Mouse (Mus musculus) intestine, embryonic 16.5 days (tissue): ENCODE results near the gene Dhx37. TPM values are rescaled to one million over a fixed set of nuclear protein-coding genes. Genes with fewer than 3 reads are reported as not detected.
A peak's percentile ranks its signal among the peaks of the same experiment; 100 is the strongest.

ENCODE experiments used
- ATAC-seq: fragments of 200-750 bp; cut with Nextera tagmentation; 2 replicates; pipeline ENCODE4 v1.8.0; 2017; ENCODE audit warnings: moderate TSS enrichment, moderate library complexity
- H3K27ac ChIP-seq: fragments of 300-500 bp; sonication (generic); 2 replicates; pipeline ENCODE4 v1.5.1; 2014; ENCODE audit warnings: mild to moderate bottlenecking, low read length
- H3K27me3 ChIP-seq: fragments of 300-500 bp; sonication (generic); replicated peaks from 2 replicates; pipeline ENCODE4 v1.6.1; 2014; ENCODE audit warnings: low read length, control low read depth, mixed read lengths; ENCODE audit not compliant: control insufficient read depth, insufficient read depth
- H3K36me3 ChIP-seq: fragments of 300-500 bp; sonication (generic); 2 replicates; pipeline ENCODE4 v1.6.1; 2014; ENCODE audit warnings: low read length, control low read depth; ENCODE audit not compliant: control insufficient read depth, insufficient read depth
- H3K4me1 ChIP-seq: fragments of 300-500 bp; sonication (generic); 2 replicates; pipeline ENCODE4 v1.6.1; 2014; ENCODE audit warnings: low read length, control low read depth, mixed read lengths; ENCODE audit not compliant: control insufficient read depth, insufficient read depth
- H3K4me2 ChIP-seq: fragments of 300-500 bp; sonication (generic); 2 replicates; pipeline ENCODE4 v1.6.1; 2014; ENCODE audit warnings: low read depth, low read length, control low read depth
- H3K4me3 ChIP-seq: fragments of 300-500 bp; sonication (generic); 2 replicates; pipeline ENCODE4 v1.5.1; 2014; ENCODE audit warnings: mild to moderate bottlenecking, low read length
- H3K9ac ChIP-seq: fragments of 300-500 bp; sonication (generic); 2 replicates; pipeline ENCODE4 v1.6.1; 2014; ENCODE audit warnings: low read depth, low read length
- H3K9me3 ChIP-seq: fragments of 300-500 bp; sonication (generic); 2 replicates; pipeline ENCODE4 v1.6.1; 2016; ENCODE audit warnings: low read length, control low read depth; ENCODE audit not compliant: control insufficient read depth
- WGBS: fragments of 180-500 bp; shearing (Covaris S2); extraction: QIAGEN DNeasy Blood & Tissue Kit; methylation state at CpG from one replicate; pipeline ENCODE4 v1.1.7; 2014; 5-methylcytosine and 5-hydroxymethylcytosine counted together
- polyA plus RNA-seq: library from polyadenylated mRNA; unstranded; fragments of >200 nt; fragmentation: Nextera tagmentation; extraction: Ambion mirVana; gene quantifications from 2 replicates; pipeline ENCODE4 v1.2.1, GENCODE M21; 2015

Gene Dhx37
- polyA plus RNA-seq, 1 experiment from 2014 or later, result 10.2 TPM

DNA sequence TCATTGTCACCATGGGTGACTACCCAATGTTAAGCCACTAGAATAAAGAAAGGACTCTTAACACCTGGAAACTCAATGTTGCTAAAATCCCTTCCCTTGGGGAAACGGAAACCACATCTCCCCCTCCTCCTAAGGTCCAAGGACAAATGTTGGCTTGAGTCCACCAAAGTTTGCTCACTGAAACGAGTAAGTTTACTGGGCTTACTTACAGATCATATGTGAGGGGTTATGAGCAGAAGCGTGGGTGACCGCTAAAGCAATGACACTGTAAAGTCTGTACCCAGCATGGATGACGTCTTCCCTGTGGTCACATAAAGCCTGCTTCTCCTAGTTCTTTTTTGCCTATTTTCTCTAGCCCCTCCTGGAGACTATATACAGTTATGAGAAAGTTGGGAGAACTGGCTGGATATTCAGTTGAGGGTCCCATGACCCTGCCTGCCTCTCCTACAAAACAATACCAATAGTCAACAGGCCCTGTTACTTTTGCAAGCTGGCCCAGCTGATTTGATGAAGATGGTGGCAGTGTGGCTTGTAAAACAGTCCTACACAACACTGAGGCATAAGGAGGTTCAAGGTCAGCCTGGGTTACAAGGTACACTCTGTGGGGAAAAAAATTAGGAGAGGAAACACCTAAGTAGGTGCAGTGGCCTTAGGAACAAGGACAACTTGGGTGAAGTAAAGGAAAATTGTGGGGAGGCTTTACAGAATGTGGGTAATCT lies 51.8 kb downstream of the Dhx37 start:
- peak; percentile 11; the same call in 1 of the 2 replicates for ATAC-seq
- no peak overlapping the region for H3K4me3 ChIP-seq
- 67% methylated on average over 5 of the region's 5 CpGs for WGBS
- no peak overlapping the region for H3K4me2 ChIP-seq
- peaks cover 8% of the 10 kb centered on the region for H3K36me3 ChIP-seq
- H3K4me1 ChIP-seq, result peaks cover 8% of the 10 kb centered on the region; the same call in 1 of the 2 replicates
- no peak overlapping the region for H3K27ac ChIP-seq
- H3K9me3 ChIP-seq, result no peaks in the 10 kb centered on the region
- no peak overlapping the region for H3K9ac ChIP-seq
- H3K27me3 ChIP-seq, result no peaks in the 10 kb centered on the region

DNA sequence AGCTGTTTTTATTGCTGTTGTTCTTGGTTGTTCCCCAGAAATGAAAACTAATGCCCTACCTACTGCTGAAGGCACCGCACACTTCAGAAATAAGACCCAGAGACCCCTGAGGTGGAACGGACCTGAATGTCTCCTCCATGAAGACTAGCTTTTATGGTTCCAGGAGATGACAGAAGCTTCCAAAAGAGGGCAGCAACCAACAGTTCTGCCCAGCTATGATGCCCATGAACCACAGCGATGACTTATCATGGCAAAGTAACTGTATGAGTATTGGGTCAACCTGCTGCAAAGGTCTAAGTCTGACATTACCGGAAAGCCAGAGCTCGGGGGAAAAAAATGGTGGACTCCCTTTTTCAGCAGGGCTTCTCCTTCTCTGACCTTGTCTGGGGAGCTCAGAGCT lies 55.0 kb downstream of the Dhx37 start:
- no peaks in the 10 kb centered on the region for H3K36me3 ChIP-seq
- no peak overlapping the region for H3K4me3 ChIP-seq
- ATAC-seq, result no peak
- no peak overlapping the region for H3K27ac ChIP-seq
- WGBS, result 84% methylated on average over 5 of the region's 5 CpGs
- no peak overlapping the region for H3K9ac ChIP-seq
- no peaks in the 10 kb centered on the region for H3K27me3 ChIP-seq
- no peaks in the 10 kb centered on the region for H3K4me1 ChIP-seq
- H3K9me3 ChIP-seq, result no peaks in the 10 kb centered on the region
- no peak overlapping the region for H3K4me2 ChIP-seq

DNA sequence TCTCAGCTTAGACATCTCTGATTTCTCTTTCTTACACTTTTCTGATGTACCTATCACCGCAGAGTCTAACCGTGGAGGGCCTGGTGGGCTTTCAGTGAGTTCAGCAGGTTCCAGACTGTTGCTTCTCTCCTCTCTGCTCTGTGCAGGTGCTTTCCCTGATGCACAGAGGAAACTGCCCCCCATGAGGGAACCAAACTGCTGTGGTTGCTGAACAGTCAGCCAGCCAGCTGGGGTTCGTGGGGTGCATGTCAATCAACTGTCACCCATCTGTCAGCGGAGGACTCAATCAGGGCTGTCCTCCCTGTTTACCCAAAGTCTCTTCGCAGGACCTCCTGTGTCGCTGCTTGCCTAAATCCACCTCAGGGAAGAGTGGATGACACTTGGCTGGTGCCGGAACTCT lies 56.7 kb downstream of the Dhx37 start:
- Histone ChIP-seq H3K9ac (no peak overlapping the region), H3K4me1 (no peaks in the 10 kb centered on the region), H3K4me2 (no peak overlapping the region), H3K27ac (no peak overlapping the region), H3K36me3 (no peaks in the 10 kb centered on the region), H3K9me3 (no peaks in the 10 kb centered on the region), H3K4me3 (no peak overlapping the region), H3K27me3 (no peaks in the 10 kb centered on the region)
- 68% methylated on average over 7 of the region's 7 CpGs for WGBS
- no peak for ATAC-seq

DNA sequence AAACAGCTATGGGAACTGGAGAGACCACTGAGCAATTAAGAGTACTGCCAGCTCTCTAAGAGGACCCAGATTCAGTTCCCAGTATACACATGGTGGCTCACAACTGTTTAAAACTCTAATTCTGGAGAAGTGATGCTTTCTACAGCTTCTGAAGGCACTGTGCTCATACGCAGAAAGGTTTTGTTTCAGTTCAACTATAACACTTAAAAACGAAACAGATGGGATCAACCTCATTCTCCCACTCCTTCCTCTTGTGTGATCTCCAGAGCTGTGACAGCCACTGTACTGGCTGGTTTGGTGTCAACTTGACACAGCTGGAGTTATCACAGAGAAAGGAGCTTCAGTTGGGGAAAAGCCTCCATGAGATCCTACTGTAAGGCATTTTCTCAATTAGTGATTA lies 58.0 kb downstream of the Dhx37 start:
- H3K9me3 ChIP-seq, result no peaks in the 10 kb centered on the region
- no peak overlapping the region for H3K4me2 ChIP-seq
- H3K36me3 ChIP-seq, result no peaks in the 10 kb centered on the region
- no peaks in the 10 kb centered on the region for H3K27me3 ChIP-seq
- H3K9ac ChIP-seq, result no peak overlapping the region
- H3K4me3 ChIP-seq, result no peak overlapping the region
- WGBS, result 86% methylated on average over 2 of the region's 2 CpGs
- no peak for ATAC-seq
- H3K4me1 ChIP-seq, result no peaks in the 10 kb centered on the region
- H3K27ac ChIP-seq, result no peak overlapping the region

DNA sequence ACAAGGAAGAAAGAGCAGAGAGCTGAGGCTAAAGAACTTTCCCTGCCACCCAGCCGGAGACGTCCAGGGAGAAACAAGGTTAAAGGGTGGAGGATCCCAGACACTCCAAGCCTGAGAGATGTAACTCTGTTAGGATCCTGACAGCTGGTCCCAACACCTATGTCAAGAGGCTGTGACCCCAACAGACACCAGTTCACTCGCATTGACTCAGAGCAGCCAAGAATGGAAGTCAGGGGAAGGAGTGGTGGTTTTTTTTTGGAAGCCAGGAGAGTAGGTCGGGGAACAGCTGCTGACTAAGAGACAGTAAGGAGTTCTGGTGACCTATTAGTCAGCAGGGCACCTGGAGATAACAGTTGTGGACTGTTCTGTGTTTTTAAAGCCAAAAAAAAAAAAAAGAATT lies 61.9 kb downstream of the Dhx37 start:
- ATAC-seq, result no peak
- Histone ChIP-seq H3K27ac (no peak overlapping the region), H3K4me1 (no peaks in the 10 kb centered on the region), H3K9ac (no peak overlapping the region), H3K36me3 (no peaks in the 10 kb centered on the region), H3K9me3 (no peaks in the 10 kb centered on the region), H3K4me2 (no peak overlapping the region), H3K4me3 (no peak overlapping the region), H3K27me3 (no peaks in the 10 kb centered on the region)
- 74% methylated on average over 4 of the region's 4 CpGs for WGBS

DNA sequence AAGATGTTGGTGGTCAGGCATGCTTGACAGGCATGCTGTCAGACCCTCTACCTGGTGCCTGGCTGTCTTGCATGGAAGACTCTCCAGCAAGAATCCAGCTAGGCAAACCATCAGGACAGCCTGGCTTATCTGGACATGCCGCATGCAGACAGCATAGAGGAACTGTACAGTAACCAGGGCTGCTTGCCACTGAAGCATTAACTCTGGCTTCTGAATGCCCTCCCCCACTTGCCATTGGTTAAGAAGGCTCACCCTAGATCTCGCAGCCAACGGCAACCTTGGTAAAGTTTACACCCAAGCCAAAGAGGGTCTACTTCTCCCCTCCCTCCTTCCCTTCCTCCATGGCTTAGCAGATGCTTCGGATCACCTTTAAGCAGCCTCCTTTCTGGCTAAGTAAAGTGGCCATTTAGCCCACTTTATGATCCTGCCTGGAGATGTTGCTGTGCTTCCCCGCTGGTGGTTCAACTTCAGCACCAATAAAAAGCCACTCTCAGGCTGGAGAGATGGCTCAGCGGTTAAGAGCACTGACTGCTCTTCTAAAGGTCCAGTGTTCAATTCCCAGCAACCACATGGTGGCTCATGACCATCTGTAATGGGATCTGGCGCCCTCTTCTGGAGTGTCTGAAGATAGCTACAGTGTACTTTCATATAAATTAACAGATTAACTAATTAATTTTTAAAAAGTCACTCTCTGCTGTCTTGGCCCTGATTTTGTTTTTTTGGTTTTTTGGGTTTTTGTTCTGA lies 62.8 kb downstream of the Dhx37 start:
- H3K36me3 ChIP-seq, result no peaks in the 10 kb centered on the region
- H3K27ac ChIP-seq, result no peak overlapping the region
- H3K4me2 ChIP-seq, result no peak overlapping the region
- H3K9me3 ChIP-seq, result no peaks in the 10 kb centered on the region
- H3K4me3 ChIP-seq, result no peak overlapping the region
- WGBS, result 67% methylated on average over 7 of the region's 7 CpGs
- no peaks in the 10 kb centered on the region for H3K27me3 ChIP-seq
- no peak for ATAC-seq
- H3K4me1 ChIP-seq, result no peaks in the 10 kb centered on the region
- H3K9ac ChIP-seq, result no peak overlapping the region

DNA sequence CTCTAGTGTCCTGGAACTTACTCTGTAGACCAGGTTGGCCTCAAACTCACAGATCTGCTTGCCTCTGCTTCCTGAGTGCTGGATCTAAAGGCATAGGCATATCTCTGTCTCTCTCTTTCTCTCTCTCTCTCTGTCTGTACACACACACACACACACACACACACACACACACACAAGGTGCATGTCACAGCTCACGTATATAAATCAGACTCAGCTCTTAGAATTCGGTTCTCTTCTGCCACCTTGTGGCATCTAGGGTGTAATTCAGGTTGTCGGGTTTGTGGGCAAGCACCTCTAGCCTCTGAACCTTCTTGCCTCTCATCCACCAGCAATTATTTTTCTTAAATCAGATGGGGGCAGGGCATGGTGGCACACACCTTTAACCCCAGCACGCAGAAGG lies 65.4 kb downstream of the Dhx37 start:
- H3K27me3 ChIP-seq, result no peaks in the 10 kb centered on the region
- H3K4me2 ChIP-seq, result no peak overlapping the region
- under 1% methylated on average over 4 of the region's 4 CpGs for WGBS
- peak; percentile 20; the same call in 1 of the 2 replicates for ATAC-seq
- no peak overlapping the region for H3K4me3 ChIP-seq
- H3K9me3 ChIP-seq, result no peaks in the 10 kb centered on the region
- no peaks in the 10 kb centered on the region for H3K36me3 ChIP-seq
- H3K4me1 ChIP-seq, result no peaks in the 10 kb centered on the region
- H3K27ac ChIP-seq, result no peak overlapping the region
- H3K9ac ChIP-seq, result no peak overlapping the region

DNA sequence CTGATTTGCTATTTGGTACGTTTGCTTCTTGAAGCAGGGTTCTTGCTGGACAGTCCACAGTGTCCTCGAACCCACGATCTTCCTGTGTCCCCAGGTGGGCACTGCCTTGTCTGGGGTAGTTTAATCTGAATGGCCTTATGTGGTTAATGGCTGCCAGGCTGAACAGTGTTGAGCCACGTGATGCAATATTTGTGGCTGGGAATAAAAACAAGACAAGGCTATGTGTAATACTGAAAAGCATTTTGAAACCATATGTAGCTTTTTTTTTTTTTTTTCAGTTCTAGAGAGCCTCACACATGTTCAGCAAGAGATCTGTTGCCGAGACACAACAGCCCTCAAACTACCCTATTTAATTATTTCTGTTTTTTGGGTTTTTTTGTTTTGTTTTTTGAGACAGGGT lies 65.8 kb downstream of the Dhx37 start:
- no peaks in the 10 kb centered on the region for H3K27me3 ChIP-seq
- WGBS, result 70% methylated on average over 5 of the region's 5 CpGs
- no peak for ATAC-seq
- H3K4me2 ChIP-seq, result no peak overlapping the region
- H3K9me3 ChIP-seq, result no peaks in the 10 kb centered on the region
- H3K9ac ChIP-seq, result no peak overlapping the region
- H3K4me3 ChIP-seq, result no peak overlapping the region
- no peaks in the 10 kb centered on the region for H3K4me1 ChIP-seq
- H3K27ac ChIP-seq, result no peak overlapping the region
- no peaks in the 10 kb centered on the region for H3K36me3 ChIP-seq

DNA sequence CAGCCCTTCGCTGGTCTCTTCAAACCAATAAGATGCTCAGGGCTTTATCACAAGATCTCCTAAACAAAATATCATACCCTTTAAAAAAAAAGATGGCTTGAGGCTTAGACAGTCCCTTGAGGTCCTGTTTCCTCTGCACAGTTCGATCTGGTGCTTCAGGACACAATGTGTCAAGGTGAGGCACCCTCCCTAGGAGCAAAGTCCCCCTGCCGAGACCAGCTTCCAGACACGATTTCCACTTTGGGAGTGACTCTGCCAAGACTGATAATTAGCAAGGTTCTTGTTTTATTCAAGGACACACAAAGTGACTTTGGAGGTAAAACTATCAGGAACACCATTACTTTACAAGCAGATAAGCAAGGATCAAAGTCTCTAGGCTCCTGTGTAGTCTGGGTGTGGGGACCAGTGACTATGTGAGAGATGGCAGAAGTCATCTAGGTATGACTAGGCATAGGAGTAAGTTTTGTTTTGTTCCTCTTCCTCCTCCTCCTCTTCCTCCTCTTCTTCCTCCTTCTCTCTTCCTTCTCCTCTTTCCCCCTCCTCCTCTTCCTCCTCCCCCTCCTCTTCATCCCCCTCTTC lies 69.0 kb downstream of the Dhx37 start:
- WGBS, result 63% methylated on average over 4 of the region's 4 CpGs
- H3K36me3 ChIP-seq, result no peaks in the 10 kb centered on the region
- ATAC-seq, result peak; percentile 90
- no peaks in the 10 kb centered on the region for H3K27me3 ChIP-seq
- H3K4me1 ChIP-seq, result no peaks in the 10 kb centered on the region
- peak overlapping the region; percentile 54 for H3K27ac ChIP-seq
- H3K9me3 ChIP-seq, result no peaks in the 10 kb centered on the region
- no peak overlapping the region for H3K4me2 ChIP-seq
- no peak overlapping the region for H3K4me3 ChIP-seq
- no peak overlapping the region for H3K9ac ChIP-seq
